Mouse (Mus musculus) olfactory bulb, adult 2 months (tissue): ENCODE results near the gene Hist1h4h.

ENCODE experiments used
- CTCF ChIP-seq: fragments of 200-500 bp; IDR thresholded peaks from 2 replicates; pipeline ENCODE4 v1.5.1; 2012; ENCODE audit warnings: low read depth, mild to moderate bottlenecking, low read length, moderate library complexity; ENCODE audit not compliant: insufficient read depth
- POLR2A ChIP-seq: fragments of 200-500 bp; IDR thresholded peaks from 2 replicates; pipeline ENCODE4 v1.6.1; 2012; ENCODE audit warnings: mild to moderate bottlenecking, low read depth, low read length, moderate library complexity; ENCODE audit not compliant: insufficient read depth

GRCm38 (mm10) chr13:23490863-23491262 lies 40.0 kb upstream of the Hist1h4h start:
- no peak for TF ChIP-seq CTCF
- no peak for TF ChIP-seq POLR2A
